ENCODE assay signal across 31 mouse cellular contexts in genomic region chr12:34724274-34724673, GRCm38 (mm10).
DNase-seq lines count a peak whose midpoint lies in the region; ATAC-seq and TF ChIP-seq lines count a peak whose summit lies in the region.
"Had no signal": no experiment of that assay in that cellular context is flagged by ENCODE, and none has a peak within 500 bp of the region (broad histone marks: within the 10 kb centered on the region; RNA-seq: fewer than 3 reads in every experiment).

No protein-coding gene starts in this region.

- no peaks in the 10 kb centered on the region for H3K9me3 ChIP-seq in lung, postnatal 0 days (ENCODE audit: low read length)
- H3K9me3 ChIP-seq: forebrain, embryonic 10.5 days; forebrain, embryonic 13.5 days; heart, embryonic 12.5 days; heart, embryonic 15.5 days had no signal

- H3K4me1 ChIP-seq in lung, postnatal 0 days (ENCODE audit: insufficient read depth, low read depth, low read length) = peaks cover 3% of the 10 kb centered on the region; the same call in 1 of the 2 replicates
- no peaks in the 10 kb centered on the region for H3K4me1 ChIP-seq in lung, adult 2 months (ENCODE audit: control insufficient read depth, insufficient read depth, low read length)
- H3K4me1 ChIP-seq: forebrain, embryonic 10.5 days; forebrain, embryonic 13.5 days had no signal

- DNase-seq in lung, postnatal 0 days (ENCODE audit: low spot score) = peak; percentile 13
- DNase-seq in lung, adult 2 months = no peak
- no peak for DNase-seq in T-cell, adult 2 months (ENCODE audit: low spot score)
- DNase-seq in thymus, postnatal 10 days (ENCODE audit: low spot score in 2 of 2) = no peak
- DNase-seq in frontal cortex, postnatal 10 days (ENCODE audit: low spot score in 2 of 2) = no peak
- DNase-seq in right cerebral cortex, postnatal 25 days = no peak
- DNase-seq: adrenal gland, adult 8-10 months; adrenal gland, postnatal 36 days; B cell, adult 2 months; cerebellum, adult 11 months; cerebellum, adult 8-10 months; cerebellum, postnatal 10 days; cerebellum, postnatal 36 days; gastrocnemius, adult 2 months; gastrocnemius, postnatal 14 days; heart, adult 18-20 months; heart, postnatal 10 days; heart, postnatal 4 days had no signal

- 86% methylated on average over 2 of the region's 2 CpGs for WGBS in lung, postnatal 0 days
- WGBS in lung, adult 2 months = 85% methylated on average over 2 of the region's 2 CpGs

- TF ChIP-seq POLR2A in lung, adult 2 months (IDR thresholded peaks at IDR 0.05; ENCODE audit: borderline replicate concordance, extremely low read depth, low read depth, low read length) = no peak

- TF ChIP-seq CTCF in lung, postnatal 0 days (IDR thresholded peaks at IDR 0.05) = no peak
- no peak for TF ChIP-seq CTCF in lung, adult 2 months (IDR thresholded peaks at IDR 0.05; ENCODE audit: insufficient read depth, low read length)

- no peak overlapping the region for H3K4me2 ChIP-seq in lung, postnatal 0 days (replicated peaks; ENCODE audit: low read depth, low read length)
- H3K4me2 ChIP-seq: forebrain, embryonic 13.5 days; heart, embryonic 12.5 days; heart, embryonic 15.5 days; hindbrain, embryonic 14.5 days had no signal

- no peak for ATAC-seq in lung, postnatal 0 days
- ATAC-seq in granulocyte monocyte progenitor cell, adult 5-6 weeks (replicated peaks; ENCODE audit: poor library complexity, severe bottlenecking) = peak; percentile 61
- peak; percentile 49 for ATAC-seq in megakaryocyte progenitor cell, adult 5-6 weeks (replicated peaks; ENCODE audit: poor library complexity)
- ATAC-seq: activated CD4-positive, CD25-positive, alpha-beta regulatory T cell, adult 4 months; forebrain, embryonic 13.5 days; forebrain, embryonic 16.5 days; hindbrain, postnatal 0 days; inflammation-experienced regulatory T-cells, adult 6 months had no signal

- no peak for TF ChIP-seq EP300 in lung, postnatal 0 days (IDR thresholded peaks at IDR 0.05)

- H3K4me3 ChIP-seq in lung, postnatal 0 days (ENCODE audit: low read depth, low read length) = no peak overlapping the region
- H3K4me3 ChIP-seq in lung, adult 2 months (replicated peaks; ENCODE audit: extremely low read depth, low read depth, low read length) = no peak overlapping the region
- H3K4me3 ChIP-seq: forebrain, embryonic 10.5 days; forebrain, embryonic 13.5 days; gastrocnemius, adult 2 months; heart, embryonic 12.5 days; heart, embryonic 15.5 days had no signal

- H3K9ac ChIP-seq in lung, postnatal 0 days (replicated peaks; ENCODE audit: low read depth) = no peak overlapping the region
- H3K9ac ChIP-seq: forebrain, embryonic 13.5 days; heart, embryonic 12.5 days; heart, embryonic 15.5 days; hindbrain, embryonic 14.5 days had no signal

- H3K27ac ChIP-seq in lung, postnatal 0 days (ENCODE audit: low read length) = no peak overlapping the region
- H3K27ac ChIP-seq: forebrain, embryonic 10.5 days; forebrain, embryonic 13.5 days; gastrocnemius, adult 2 months; heart, embryonic 15.5 days; hindbrain, embryonic 14.5 days; hindbrain, postnatal 0 days had no signal

- no peaks in the 10 kb centered on the region for H3K36me3 ChIP-seq in lung, postnatal 0 days (ENCODE audit: insufficient read depth, low read length)
- H3K36me3 ChIP-seq: forebrain, embryonic 10.5 days; G1E; heart, embryonic 12.5 days; heart, embryonic 15.5 days had no signal

- no peaks in the 10 kb centered on the region for H3K27me3 ChIP-seq in lung, postnatal 0 days (replicated peaks; ENCODE audit: insufficient read depth, low read length)
- H3K27me3 ChIP-seq: CH12.LX; forebrain, embryonic 13.5 days; heart, embryonic 12.5 days; heart, embryonic 15.5 days had no signal
